Mouse (Mus musculus) liver, embryonic 14.5 days (tissue): ENCODE data around the gene Diaph3.

ENCODE experiments used
- CTCF ChIP-seq: IDR thresholded peaks from 2 replicates; pipeline ENCODE4 v1.5.1; 2016; ENCODE audit warnings: antibody characterized with exemption, low read depth, control low read depth
- EP300 ChIP-seq: IDR thresholded peaks from 2 replicates; pipeline ENCODE4 v1.6.1; 2016; ENCODE audit warnings: antibody characterized with exemption, low read depth

DNA sequence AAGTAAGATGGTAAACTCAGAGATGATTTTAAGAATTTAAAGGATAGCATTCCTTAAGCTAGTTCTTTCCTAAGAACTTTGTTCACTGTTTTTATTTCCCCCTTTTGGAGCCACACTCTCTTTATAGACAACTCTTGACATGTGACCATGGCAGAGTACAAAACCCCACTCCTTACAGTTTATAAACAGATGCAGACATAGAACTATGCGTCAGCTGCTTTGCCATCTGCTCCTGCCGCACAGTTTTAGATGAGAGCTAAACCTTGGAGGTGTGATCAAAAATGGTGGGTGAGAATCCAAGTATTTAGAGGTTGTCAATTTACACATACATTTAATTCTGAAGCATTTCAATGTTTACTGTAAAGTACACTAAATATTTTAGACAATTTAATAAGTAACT is 367.7 kb downstream of the Diaph3 start:
- no peak for TF ChIP-seq CTCF
- no peak for TF ChIP-seq EP300
